Mouse (Mus musculus) liver, embryonic 12.5 days (tissue): ENCODE measurements around the gene Gpcpd1. TPM values are rescaled to one million over a fixed set of nuclear protein-coding genes. Genes with fewer than 3 reads are reported as not detected.

Experiments used
- ATAC-seq: fragments of 200-750 bp; cut with Nextera tagmentation; 2 replicates; pipeline ENCODE4 v1.8.0; 2017; ENCODE audit warnings: moderate number of reproducible peaks, mild to moderate bottlenecking, moderate library complexity
- H3K27ac ChIP-seq: fragments of 300-500 bp; sonication (generic); 2 replicates; pipeline ENCODE4 v1.5.1; 2016; ENCODE audit warnings: mild to moderate bottlenecking
- H3K27me3 ChIP-seq: fragments of 300-500 bp; sonication (generic); replicated peaks from 2 replicates; pipeline ENCODE4 v1.6.1; 2016; ENCODE audit warnings: mild to moderate bottlenecking, moderate library complexity
- H3K36me3 ChIP-seq: fragments of 300-500 bp; sonication (generic); 2 replicates; pipeline ENCODE4 v1.6.1; 2016; ENCODE audit warnings: mild to moderate bottlenecking, moderate library complexity
- H3K4me1 ChIP-seq: fragments of 300-500 bp; sonication (generic); 2 replicates; pipeline ENCODE4 v1.6.1; 2016
- H3K4me2 ChIP-seq: fragments of 300-500 bp; sonication (generic); 2 replicates; pipeline ENCODE4 v1.6.1; 2016; ENCODE audit warnings: mild to moderate bottlenecking, moderate library complexity
- H3K4me3 ChIP-seq: fragments of 300-500 bp; sonication (generic); 2 replicates; pipeline ENCODE4 v1.5.1; 2016; ENCODE audit warnings: mild to moderate bottlenecking, moderate library complexity
- H3K9ac ChIP-seq: fragments of 300-500 bp; sonication (generic); 2 replicates; pipeline ENCODE4 v1.6.1; 2016; ENCODE audit warnings: mild to moderate bottlenecking, moderate library complexity
- H3K9me3 ChIP-seq: fragments of 300-500 bp; sonication (generic); replicated peaks from 2 replicates; pipeline ENCODE4 v1.6.1; 2016; ENCODE audit warnings: mild to moderate bottlenecking, moderate library complexity
- WGBS: fragments of 180-500 bp; shearing (Covaris S2); methylation state at CpG from one replicate; pipeline ENCODE4 v1.1.7; 2016; ENCODE audit not compliant: insufficient replicate concordance; 5-methylcytosine and 5-hydroxymethylcytosine counted together
- polyA plus RNA-seq: library from polyadenylated mRNA; unstranded; fragments of >200 nt; fragmentation: Nextera tagmentation; extraction: Ambion mirVana; gene quantifications from 2 replicates; pipeline ENCODE4 v1.2.1, GENCODE M21; 2016

The Gpcpd1 gene
- polyA plus RNA-seq, 1 experiment from 2014 or later: 50.6 TPM

- Histone ChIP-seq H3K4me2 (no peak overlapping the region), H3K27ac (no peak overlapping the region), H3K4me1 (peaks cover 43% of the 10 kb centered on the region), H3K27me3 (0 out of 2 replicates have a peak, but pooled peaks cover 14% of the 10 kb centered on the region), H3K9ac (no peak overlapping the region), H3K36me3 (no peaks in the 10 kb centered on the region), H3K4me3 (no peak overlapping the region), H3K9me3 (no peaks in the 10 kb centered on the region)
- no peak for ATAC-seq
- 49% methylated on average over 6 of the region's 6 CpGs for WGBS
Observed at GRCm38 (mm10) chr2:132514353-132514752, 73.2 kb downstream of the Gpcpd1 start.

GRCm38 (mm10) chr2:132513371-132514181 lies 74.0 kb downstream of the Gpcpd1 start:
- Histone ChIP-seq H3K4me2 (peak overlapping the region; percentile 70), H3K36me3 (no peaks in the 10 kb centered on the region), H3K27me3 (0 out of 2 replicates have a peak, but pooled peaks cover 14% of the 10 kb centered on the region), H3K4me3 (no peak overlapping the region), H3K9me3 (no peaks in the 10 kb centered on the region), H3K4me1 (peaks cover 39% of the 10 kb centered on the region), H3K27ac (no peak overlapping the region), H3K9ac (no peak overlapping the region)
- ATAC-seq: no peak
- WGBS: 48% methylated on average over 12 of the region's 12 CpGs

- H3K27ac ChIP-seq: peak overlapping the region; percentile 74
- H3K4me3 ChIP-seq: peak overlapping the region; percentile 31
- no peak for ATAC-seq
- peak overlapping the region; percentile 58 for H3K9ac ChIP-seq
- peak overlapping the region; percentile 70 for H3K4me2 ChIP-seq
- 0 out of 2 replicates have a peak, but pooled peaks cover 14% of the 10 kb centered on the region for H3K27me3 ChIP-seq
- no peaks in the 10 kb centered on the region for H3K36me3 ChIP-seq
- H3K9me3 ChIP-seq: no peaks in the 10 kb centered on the region
- H3K4me1 ChIP-seq: peaks cover 33% of the 10 kb centered on the region
- 30% methylated on average over 11 of the region's 11 CpGs for WGBS
Observed at GRCm38 (mm10) chr2:132512977-132513351, 74.6 kb downstream of the Gpcpd1 start.

- peak; percentile 85 for ATAC-seq
- Histone ChIP-seq H3K4me1 (peaks cover 30% of the 10 kb centered on the region), H3K4me2 (peak overlapping the region; percentile 70), H3K27me3 (0 out of 2 replicates have a peak, but pooled peaks cover 14% of the 10 kb centered on the region), H3K36me3 (no peaks in the 10 kb centered on the region), H3K9ac (peak overlapping the region; percentile 58), H3K9me3 (no peaks in the 10 kb centered on the region), H3K27ac (peak overlapping the region; percentile 74), H3K4me3 (peak overlapping the region; percentile 31)
- 7% methylated on average over 19 of the region's 19 CpGs for WGBS
Observed at GRCm38 (mm10) chr2:132512051-132512976, 75.2 kb downstream of the Gpcpd1 start.

GRCm38 (mm10) chr2:132511011-132511818 lies 76.3 kb downstream of the Gpcpd1 start:
- no peak for ATAC-seq
- 66% methylated on average over 5 of the region's 7 CpGs for WGBS

GRCm38 (mm10) chr2:132509714-132510113 lies 77.8 kb downstream of the Gpcpd1 start:
- 50% methylated on average over 1 of the region's 1 CpGs for WGBS
- H3K9ac ChIP-seq: no peak overlapping the region
- peaks cover 30% of the 10 kb centered on the region for H3K4me1 ChIP-seq
- H3K9me3 ChIP-seq: no peaks in the 10 kb centered on the region
- H3K4me2 ChIP-seq: no peak overlapping the region
- H3K36me3 ChIP-seq: no peaks in the 10 kb centered on the region
- H3K27me3 ChIP-seq: 0 out of 2 replicates have a peak, but pooled peaks cover 8% of the 10 kb centered on the region
- no peak overlapping the region for H3K27ac ChIP-seq
- H3K4me3 ChIP-seq: no peak overlapping the region
- ATAC-seq: no peak

More at GRCm38 (mm10) chr2:132511011-132511818, 76.3 kb downstream of the Gpcpd1 start:
- Histone ChIP-seq H3K36me3 (no peaks in the 10 kb centered on the region), H3K4me3 (no peak overlapping the region), H3K27me3 (0 out of 2 replicates have a peak, but pooled peaks cover 14% of the 10 kb centered on the region), H3K4me2 (no peak overlapping the region), H3K9ac (no peak overlapping the region), H3K4me1 (peaks cover 30% of the 10 kb centered on the region), H3K27ac (no peak overlapping the region), H3K9me3 (no peaks in the 10 kb centered on the region)

GRCm38 (mm10) chr2:132509261-132509660 lies 78.3 kb downstream of the Gpcpd1 start:
- Histone ChIP-seq H3K4me2 (no peak overlapping the region), H3K9ac (no peak overlapping the region), H3K36me3 (no peaks in the 10 kb centered on the region), H3K27ac (no peak overlapping the region), H3K4me3 (no peak overlapping the region), H3K27me3 (0 out of 2 replicates have a peak, but pooled peaks cover 4% of the 10 kb centered on the region), H3K4me1 (peaks cover 27% of the 10 kb centered on the region), H3K9me3 (no peaks in the 10 kb centered on the region)
- no peak for ATAC-seq
- 64% methylated on average over 9 of the region's 9 CpGs for WGBS

GRCm38 (mm10) chr2:132507521-132507920 lies 80.0 kb downstream of the Gpcpd1 start:
- H3K36me3 ChIP-seq: no peaks in the 10 kb centered on the region
- 51% methylated on average over 6 of the region's 6 CpGs for WGBS
- peaks cover 11% of the 10 kb centered on the region for H3K4me1 ChIP-seq
- H3K9me3 ChIP-seq: no peaks in the 10 kb centered on the region
- no peak overlapping the region for H3K4me2 ChIP-seq
- H3K4me3 ChIP-seq: no peak overlapping the region
- H3K27ac ChIP-seq: no peak overlapping the region
- no peaks in the 10 kb centered on the region for H3K27me3 ChIP-seq
- no peak overlapping the region for H3K9ac ChIP-seq
- no peak for ATAC-seq

GRCm38 (mm10) chr2:132507091-132507490 lies 80.4 kb downstream of the Gpcpd1 start:
- H3K9me3 ChIP-seq: no peaks in the 10 kb centered on the region

GRCm38 (mm10) chr2:132505828-132506227 lies 81.7 kb downstream of the Gpcpd1 start:
- H3K9me3 ChIP-seq: no peaks in the 10 kb centered on the region
- no peak overlapping the region for H3K4me3 ChIP-seq
- no peak overlapping the region for H3K27ac ChIP-seq
- ATAC-seq: no peak
- H3K9ac ChIP-seq: no peak overlapping the region
- WGBS: 91% methylated on average over 6 of the region's 6 CpGs
- no peaks in the 10 kb centered on the region for H3K4me1 ChIP-seq
- H3K4me2 ChIP-seq: no peak overlapping the region
- H3K27me3 ChIP-seq: no peaks in the 10 kb centered on the region
- no peaks in the 10 kb centered on the region for H3K36me3 ChIP-seq

More at GRCm38 (mm10) chr2:132507091-132507490, 80.4 kb downstream of the Gpcpd1 start:
- Histone ChIP-seq H3K36me3 (no peaks in the 10 kb centered on the region), H3K4me2 (no peak overlapping the region), H3K4me3 (no peak overlapping the region), H3K9ac (no peak overlapping the region), H3K4me1 (peaks cover 6% of the 10 kb centered on the region), H3K27me3 (no peaks in the 10 kb centered on the region), H3K27ac (no peak overlapping the region)
- ATAC-seq: no peak
- WGBS: 60% methylated on average over 14 of the region's 14 CpGs

GRCm38 (mm10) chr2:132498344-132498743 lies 89.2 kb downstream of the Gpcpd1 start:
- Histone ChIP-seq H3K36me3 (no peaks in the 10 kb centered on the region), H3K9me3 (no peaks in the 10 kb centered on the region), H3K4me3 (no peak overlapping the region), H3K27me3 (no peaks in the 10 kb centered on the region), H3K4me2 (no peak overlapping the region), H3K4me1 (no peaks in the 10 kb centered on the region), H3K9ac (no peak overlapping the region), H3K27ac (no peak overlapping the region)
- 62% methylated on average over 3 of the region's 3 CpGs for WGBS
- no peak for ATAC-seq
